Mouse (Mus musculus): ENCODE measurements at regions not wholly inside any gene's neighbourhood (a gene's known extent, or its start where the extent isn't known, plus 50 kb on each side); places are given as distances from the start of the nearest gene placed in this dataset.

- H3K9me3 ChIP-seq = no peaks in the 10 kb centered on the region
- no peak overlapping the region for H3K4me3 ChIP-seq
- ATAC-seq (ENCODE audit: low FRiP score, low read depth) = no peak
- 55% methylated on average over 3 of the region's 3 CpGs for WGBS
- H3K4me1 ChIP-seq = no peaks in the 10 kb centered on the region
- no peak overlapping the region for H3K9ac ChIP-seq (replicated peaks)
- H3K36me3 ChIP-seq = no peaks in the 10 kb centered on the region
- H3K4me2 ChIP-seq (replicated peaks) = no peak overlapping the region
- no peak overlapping the region for H3K27ac ChIP-seq (replicated peaks)
- no peaks in the 10 kb centered on the region for H3K27me3 ChIP-seq
These were observed 1041.6 kb upstream of the Got2 start for GRCm38 (mm10) chr8:96929901-96930300.

DNA sequence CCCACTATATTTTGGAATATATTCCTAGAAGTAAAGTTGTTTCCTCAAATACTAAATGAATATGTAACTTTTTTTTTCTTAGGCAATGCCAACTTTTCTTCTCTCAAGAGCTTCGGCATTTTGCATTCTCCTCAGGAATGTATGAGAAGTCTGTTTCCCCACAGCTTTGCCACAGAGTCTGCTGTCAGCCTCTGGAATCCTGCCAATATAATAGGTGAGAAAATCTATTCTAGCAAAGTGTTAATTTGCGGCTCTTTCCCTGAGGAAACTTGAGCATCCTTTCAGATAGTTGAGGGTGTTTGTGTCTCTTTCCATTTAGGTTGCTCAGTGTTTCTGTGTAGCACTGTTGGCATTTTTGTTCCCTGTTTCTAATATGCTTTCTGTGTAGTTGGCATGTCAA, 992.6 kb upstream of the Got2 start:
- Histone ChIP-seq H3K36me3 (no peaks in the 10 kb centered on the region), H3K4me2 (replicated peaks) (no peak overlapping the region), H3K4me3 (no peak overlapping the region), H3K4me1 (no peaks in the 10 kb centered on the region), H3K27me3 (no peaks in the 10 kb centered on the region), H3K9me3 (no peaks in the 10 kb centered on the region), H3K27ac (replicated peaks) (no peak overlapping the region), H3K9ac (replicated peaks) (no peak overlapping the region)
- ATAC-seq (ENCODE audit: low FRiP score, low read depth) = no peak
- 78% methylated on average over 2 of the region's 2 CpGs for WGBS

DNA sequence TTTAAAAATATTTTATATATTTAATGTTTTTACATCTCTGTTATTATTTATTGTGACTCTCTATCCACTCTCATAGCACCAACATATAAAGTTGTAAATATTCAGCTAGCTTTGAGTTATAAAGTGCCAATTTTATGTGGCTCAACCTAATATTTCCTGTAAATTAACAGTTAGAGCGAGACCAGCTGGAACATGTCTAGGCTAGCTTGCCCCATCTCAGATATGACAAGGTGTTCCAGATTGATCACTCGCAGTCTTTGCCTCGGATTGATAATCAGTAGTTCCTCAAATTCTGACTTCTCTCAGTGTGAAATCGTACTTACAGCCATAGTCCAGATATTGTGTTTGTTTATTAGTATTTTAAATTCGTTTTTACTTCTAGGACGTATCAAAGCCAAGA, 990.4 kb upstream of the Got2 start:
- H3K9ac ChIP-seq (replicated peaks) = no peak overlapping the region
- 88% methylated on average over 6 of the region's 6 CpGs for WGBS
- no peak overlapping the region for H3K4me3 ChIP-seq
- no peaks in the 10 kb centered on the region for H3K9me3 ChIP-seq
- no peak overlapping the region for H3K27ac ChIP-seq (replicated peaks)
- no peak for ATAC-seq (ENCODE audit: low FRiP score, low read depth)
- H3K27me3 ChIP-seq = no peaks in the 10 kb centered on the region
- H3K36me3 ChIP-seq = no peaks in the 10 kb centered on the region
- no peak overlapping the region for H3K4me2 ChIP-seq (replicated peaks)
- no peaks in the 10 kb centered on the region for H3K4me1 ChIP-seq

GRCm38 (mm10) chr8:96873465-96874094, 985.2 kb upstream of the Got2 start:
- H3K4me3 ChIP-seq = no peak overlapping the region
- H3K4me2 ChIP-seq (replicated peaks) = no peak overlapping the region
- no peaks in the 10 kb centered on the region for H3K9me3 ChIP-seq
- no peak for ATAC-seq (ENCODE audit: low FRiP score, low read depth)
- whole genome bisulfite sequencing = 97% methylated on average over 4 of the region's 4 CpGs
- no peaks in the 10 kb centered on the region for H3K36me3 ChIP-seq
- no peaks in the 10 kb centered on the region for H3K27me3 ChIP-seq
- no peak overlapping the region for H3K9ac ChIP-seq (replicated peaks)
- no peaks in the 10 kb centered on the region for H3K4me1 ChIP-seq
- H3K27ac ChIP-seq (replicated peaks) = no peak overlapping the region

DNA sequence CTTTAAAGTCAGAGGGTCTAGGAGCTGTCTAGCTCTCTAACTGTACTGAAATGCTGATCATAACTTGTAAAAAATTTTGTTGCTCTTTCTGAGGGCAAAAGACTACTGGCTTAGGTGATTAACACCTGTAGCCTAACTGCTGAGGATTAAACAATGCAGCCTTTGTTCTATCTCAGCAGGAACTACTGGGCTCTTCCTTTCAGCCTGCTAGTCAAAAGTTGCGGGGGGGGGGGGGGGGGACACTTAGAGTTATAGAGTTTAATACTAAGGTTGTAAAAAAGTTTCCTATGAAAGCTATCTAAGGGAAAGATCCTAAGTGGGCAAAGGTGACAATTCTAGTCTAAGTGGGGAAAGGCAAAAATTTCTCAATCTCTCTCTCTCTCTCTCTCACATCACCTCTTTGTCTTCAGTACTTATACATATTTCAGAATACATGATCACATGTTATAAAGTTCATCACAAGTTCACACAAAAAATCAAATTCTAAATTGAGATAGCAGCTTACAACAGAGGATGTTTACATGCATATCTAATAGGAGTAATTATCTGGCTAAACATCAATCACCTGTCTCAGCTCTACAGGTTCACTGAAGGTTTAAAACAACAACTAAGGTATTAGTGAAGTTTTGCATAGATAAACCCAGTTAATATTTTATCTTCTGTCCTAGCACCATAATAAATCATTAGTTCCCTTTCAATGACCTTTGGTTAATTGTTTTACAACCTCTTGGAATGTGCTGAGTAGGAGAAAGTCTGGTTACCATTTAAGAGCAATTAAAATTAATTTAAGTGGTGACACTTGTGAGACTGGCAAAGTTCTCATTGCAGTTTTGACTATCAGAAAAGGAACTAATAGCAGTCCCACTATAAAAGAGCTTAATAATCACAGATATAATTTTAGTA, 980.1 kb upstream of the Got2 start:
- Histone ChIP-seq H3K4me2 (replicated peaks) (no peak overlapping the region), H3K27me3 (no peaks in the 10 kb centered on the region), H3K4me1 (no peaks in the 10 kb centered on the region), H3K9me3 (no peaks in the 10 kb centered on the region), H3K36me3 (no peaks in the 10 kb centered on the region), H3K4me3 (no peak overlapping the region), H3K9ac (replicated peaks) (no peak overlapping the region), H3K27ac (replicated peaks) (no peak overlapping the region)
- 0% methylated on average over 1 of the region's 1 CpGs for WGBS
- ATAC-seq (ENCODE audit: low FRiP score, low read depth) = no peak

GRCm38 (mm10) chr8:96864606-96865005, 976.3 kb upstream of the Got2 start:
- Histone ChIP-seq H3K4me2 (replicated peaks) (no peak overlapping the region), H3K36me3 (no peaks in the 10 kb centered on the region)
- ATAC-seq (ENCODE audit: low FRiP score, low read depth) = no peak

DNA sequence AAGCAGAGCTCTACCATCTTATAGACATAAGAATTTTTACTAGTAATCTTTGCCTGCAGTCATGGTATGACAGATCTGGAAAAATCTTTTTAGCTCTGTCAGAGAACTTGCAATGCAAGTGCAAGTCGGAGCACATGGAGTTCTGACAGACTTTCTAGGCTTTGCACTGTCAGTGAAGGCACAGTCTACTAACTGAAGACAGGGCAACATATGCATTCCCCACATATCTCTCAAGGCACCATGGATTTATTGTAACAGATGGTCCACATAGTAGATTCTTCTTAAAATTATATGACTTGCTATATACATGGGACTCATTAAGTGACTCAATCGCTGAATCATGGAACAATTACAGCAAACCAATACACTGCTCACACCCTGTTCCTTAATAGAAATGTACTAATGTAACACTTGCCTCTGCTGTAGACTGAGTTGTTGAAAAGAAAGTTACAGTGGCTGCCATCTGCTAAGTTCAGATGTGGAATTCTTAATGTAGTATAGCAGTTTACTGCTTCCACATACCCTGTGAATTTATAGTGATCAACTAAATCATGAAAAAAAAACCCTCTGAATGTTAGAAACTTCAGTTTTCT, 972.6 kb upstream of the Got2 start:
- Histone ChIP-seq H3K9me3 (no peaks in the 10 kb centered on the region), H3K4me1 (no peaks in the 10 kb centered on the region), H3K36me3 (no peaks in the 10 kb centered on the region), H3K27ac (replicated peaks) (no peak overlapping the region), H3K9ac (replicated peaks) (no peak overlapping the region), H3K4me3 (no peak overlapping the region), H3K4me2 (replicated peaks) (no peak overlapping the region), H3K27me3 (no peaks in the 10 kb centered on the region)
- WGBS = 86% methylated on average over 2 of the region's 2 CpGs
- no peak for ATAC-seq (ENCODE audit: low FRiP score, low read depth)

More at GRCm38 (mm10) chr8:96864606-96865005, 976.3 kb upstream of the Got2 start:
- Histone ChIP-seq H3K4me1 (no peaks in the 10 kb centered on the region), H3K27me3 (no peaks in the 10 kb centered on the region), H3K4me3 (no peak overlapping the region), H3K9ac (replicated peaks) (no peak overlapping the region), H3K9me3 (no peaks in the 10 kb centered on the region), H3K27ac (replicated peaks) (no peak overlapping the region)
- WGBS = 80% methylated on average over 6 of the region's 6 CpGs

DNA sequence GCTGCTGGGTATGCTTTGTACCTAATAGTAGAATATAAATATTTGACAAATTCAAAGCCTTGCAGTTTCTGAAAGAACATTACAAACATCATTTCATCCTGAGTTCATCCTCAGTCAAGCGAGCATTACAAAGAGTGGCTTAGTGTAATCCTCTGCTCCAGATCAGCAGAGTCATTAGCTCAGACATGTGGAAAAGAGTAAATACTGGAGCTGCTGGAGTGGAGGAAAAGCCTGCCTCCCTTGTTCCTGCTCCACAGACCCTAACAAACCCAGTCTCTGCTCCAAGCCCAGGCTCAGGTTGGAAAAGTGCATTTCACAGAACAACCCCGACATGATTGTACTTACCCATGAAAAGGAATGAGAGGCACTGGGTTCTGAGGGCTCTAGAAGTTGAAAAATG, 955.2 kb upstream of the Got2 start:
- H3K36me3 ChIP-seq = no peaks in the 10 kb centered on the region
- 6% methylated on average over 2 of the region's 2 CpGs for WGBS
- H3K27ac ChIP-seq (replicated peaks) = no peak overlapping the region
- H3K9me3 ChIP-seq = no peaks in the 10 kb centered on the region
- H3K4me3 ChIP-seq = no peak overlapping the region
- H3K4me2 ChIP-seq (replicated peaks) = no peak overlapping the region
- H3K4me1 ChIP-seq = 0 out of 2 replicates have a peak, but pooled peaks cover 3% of the 10 kb centered on the region
- H3K9ac ChIP-seq (replicated peaks) = no peak overlapping the region
- no peaks in the 10 kb centered on the region for H3K27me3 ChIP-seq
- ATAC-seq (ENCODE audit: low FRiP score, low read depth) = 0 out of 2 replicates have a peak, but pooled peaks have one; percentile 52

DNA sequence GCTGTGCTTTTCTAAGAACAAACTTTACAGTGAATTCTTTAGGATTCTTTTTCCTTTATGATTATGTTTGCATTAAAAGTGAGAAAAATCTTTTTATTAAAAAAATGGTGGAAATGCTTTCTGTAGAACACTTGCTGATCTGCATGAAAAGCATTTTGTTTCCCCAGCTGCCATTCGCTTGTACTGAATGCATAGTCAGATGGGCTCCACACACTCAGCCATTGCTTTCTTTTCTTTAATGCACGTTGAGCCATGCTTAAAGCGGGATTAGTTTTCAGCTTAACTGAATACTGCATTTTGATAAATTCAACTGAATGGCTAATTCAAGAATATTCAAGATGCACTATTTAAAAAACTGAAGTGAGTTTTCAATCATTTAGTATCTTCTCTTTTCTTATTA, 947.2 kb upstream of the Got2 start:
- no peaks in the 10 kb centered on the region for H3K36me3 ChIP-seq
- ATAC-seq (ENCODE audit: low FRiP score, low read depth) = peak; percentile 84
- 13% methylated on average over 3 of the region's 3 CpGs for WGBS
- H3K4me2 ChIP-seq (replicated peaks) = no peak overlapping the region
- no peaks in the 10 kb centered on the region for H3K4me1 ChIP-seq
- H3K9me3 ChIP-seq = no peaks in the 10 kb centered on the region
- no peak overlapping the region for H3K27ac ChIP-seq (replicated peaks)
- H3K4me3 ChIP-seq = no peak overlapping the region
- H3K9ac ChIP-seq (replicated peaks) = no peak overlapping the region
- H3K27me3 ChIP-seq = 0 out of 2 replicates have a peak, but pooled peaks cover 4% of the 10 kb centered on the region

- H3K27me3 ChIP-seq = 0 out of 2 replicates have a peak, but pooled peaks cover 4% of the 10 kb centered on the region
- H3K4me1 ChIP-seq = no peaks in the 10 kb centered on the region
- ATAC-seq (ENCODE audit: low FRiP score, low read depth) = no peak
- no peak overlapping the region for H3K4me2 ChIP-seq (replicated peaks)
- no peaks in the 10 kb centered on the region for H3K36me3 ChIP-seq
- no peak overlapping the region for H3K9ac ChIP-seq (replicated peaks)
- WGBS = 38% methylated on average over 2 of the region's 2 CpGs
- H3K27ac ChIP-seq (replicated peaks) = no peak overlapping the region
- H3K9me3 ChIP-seq = no peaks in the 10 kb centered on the region
- H3K4me3 ChIP-seq = no peak overlapping the region
These were observed 946.3 kb upstream of the Got2 start for GRCm38 (mm10) chr8:96834673-96835072.

- 89% methylated on average over 1 of the region's 1 CpGs for WGBS
- H3K27me3 ChIP-seq = no peaks in the 10 kb centered on the region
- no peak overlapping the region for H3K4me3 ChIP-seq
- no peak overlapping the region for H3K27ac ChIP-seq (replicated peaks)
- no peaks in the 10 kb centered on the region for H3K36me3 ChIP-seq
- H3K9ac ChIP-seq (replicated peaks) = no peak overlapping the region
- no peaks in the 10 kb centered on the region for H3K4me1 ChIP-seq
- no peak for ATAC-seq (ENCODE audit: low FRiP score, low read depth)
- H3K4me2 ChIP-seq (replicated peaks) = no peak overlapping the region
- no peaks in the 10 kb centered on the region for H3K9me3 ChIP-seq
These were observed 940.9 kb upstream of the Got2 start for GRCm38 (mm10) chr8:96829253-96829652.

GRCm38 (mm10) chr8:96810550-96810949, 922.2 kb upstream of the Got2 start:
- no peaks in the 10 kb centered on the region for H3K36me3 ChIP-seq
- H3K4me1 ChIP-seq = no peaks in the 10 kb centered on the region
- WGBS = 87% methylated on average over 1 of the region's 1 CpGs
- no peak overlapping the region for H3K27ac ChIP-seq (replicated peaks)
- ATAC-seq (ENCODE audit: low FRiP score, low read depth) = no peak
- no peak overlapping the region for H3K4me2 ChIP-seq (replicated peaks)
- H3K9ac ChIP-seq (replicated peaks) = no peak overlapping the region
- H3K4me3 ChIP-seq = no peak overlapping the region
- H3K27me3 ChIP-seq = no peaks in the 10 kb centered on the region
- no peaks in the 10 kb centered on the region for H3K9me3 ChIP-seq

Measured in midbrain, embryonic 12.5 days (tissue).